Mouse (Mus musculus) gastrocnemius, postnatal 10 days (tissue): Measurements from ENCODE around the gene Gpr180. TPM values are rescaled to one million over a fixed set of nuclear protein-coding genes. Genes with fewer than 3 reads are reported as not detected.
"Not testable (repeated sequence)": the region's sequence is repeated elsewhere in the genome, so short reads cannot be mapped to it uniquely, and the experiment has no call there.

ENCODE experiments used
- DNase-seq: peaks from one replicate; pipeline ENCODE4 v3.0.0; 2021; ENCODE audit warnings: mixed read lengths
- long read RNA-seq, 2 experiments: library from polyadenylated mRNA; stranded (forward); transcript quantifications; one replicate each; pipeline ENCODE4 v2.0.0; 2021
- total RNA-seq, 2 experiments: library from RNA; stranded (reverse); gene quantifications; 2 replicates each; pipeline ENCODE4 v1.2.3; 2021

The Gpr180 gene
- 10 to 100 TPM; 33.2 TPM for total RNA-seq
- long read RNA-seq, experiment 1, transcript Gpr180-201 (9 exons, 1,875 nt): major isoform, 64 of 91 reads
- long read RNA-seq, experiment 1, partial matches to known transcripts: 8 of 91 reads
- long read RNA-seq, experiment 1, other reads (novel, unspliced or antisense): 19 of 91 reads
- long read RNA-seq, experiment 2, transcript Gpr180-201 (9 exons, 1,875 nt): major isoform, 57 of 77 reads
- long read RNA-seq, experiment 2, partial matches to known transcripts: 3 of 77 reads
- long read RNA-seq, experiment 2, other reads (novel, unspliced or antisense): 17 of 77 reads

DNA sequence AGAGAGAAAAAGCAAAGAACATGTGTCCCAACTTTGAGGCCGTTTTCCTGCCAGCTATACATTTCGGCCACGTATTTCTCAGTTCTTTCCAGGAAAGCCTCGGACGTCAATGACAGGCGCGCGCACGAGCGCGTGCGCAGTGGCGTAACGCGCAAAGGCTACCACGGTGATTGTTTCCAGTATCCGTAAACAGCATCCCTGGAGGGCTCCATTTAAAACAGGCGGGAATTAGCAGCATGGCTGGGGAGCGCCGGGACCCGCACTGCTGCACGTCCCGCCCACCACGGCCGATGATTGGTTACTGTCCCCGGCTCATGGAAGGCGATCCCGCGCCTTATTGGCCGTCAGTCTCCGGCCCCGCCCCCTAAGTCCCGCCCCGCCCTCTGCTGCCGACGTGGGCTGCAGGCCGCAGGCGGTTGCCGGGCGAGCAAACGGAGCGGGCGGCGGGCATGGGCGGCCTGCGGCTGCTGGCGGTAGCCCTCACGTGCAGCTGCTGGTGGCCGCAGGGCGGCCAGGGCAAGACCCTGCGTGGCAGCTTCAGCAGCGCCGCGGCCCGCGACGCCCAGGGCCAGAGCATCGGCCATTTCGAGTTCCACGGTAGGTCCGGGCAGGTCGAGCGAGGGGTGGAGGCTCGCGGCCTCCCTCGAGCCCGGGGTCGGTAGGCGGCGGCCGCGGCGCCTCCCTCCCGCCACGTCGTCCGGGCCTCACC, at the start of gene Gpr180:
Gpr180 (plus strand) TSS at position 415 of the 709 bp plus-strand sequence.
- DNase-seq: peak; percentile 98

DNA sequence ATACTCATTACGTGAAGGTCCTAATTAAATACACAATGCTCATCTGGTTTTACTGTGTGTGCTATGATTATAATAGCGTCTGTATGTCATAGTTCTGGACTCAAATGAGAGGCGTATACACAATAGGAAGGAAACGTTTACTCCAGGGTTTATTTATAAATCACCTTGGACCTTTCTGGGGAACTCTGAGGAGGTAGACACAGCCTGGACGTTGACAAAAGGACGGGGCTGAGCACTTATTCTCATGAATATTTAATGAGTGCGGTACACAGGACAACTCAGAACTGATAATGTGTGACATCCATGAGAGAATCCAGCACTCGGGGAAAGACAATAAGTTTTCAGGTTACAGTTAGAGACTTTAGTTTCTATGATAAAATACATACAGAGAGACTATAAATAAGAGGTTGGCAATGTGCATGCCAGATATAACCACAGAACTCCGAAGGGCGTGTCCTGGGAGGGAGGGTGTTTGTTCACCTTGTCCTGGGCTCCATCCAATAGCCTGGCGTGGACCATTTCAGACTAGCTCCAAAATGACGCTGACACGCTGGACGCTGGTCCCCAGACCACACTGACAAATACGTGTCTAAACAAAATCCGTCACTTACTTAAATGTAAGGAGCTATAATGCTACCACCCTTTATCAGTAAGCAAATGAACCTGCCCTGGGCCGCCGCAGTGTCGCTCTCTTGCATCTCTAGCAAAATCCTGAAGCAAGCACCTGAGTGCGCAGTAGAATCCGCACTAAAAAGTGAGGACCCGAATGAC, 48.3 kb upstream of the Gpr180 start:
- no peak for DNase-seq

DNA sequence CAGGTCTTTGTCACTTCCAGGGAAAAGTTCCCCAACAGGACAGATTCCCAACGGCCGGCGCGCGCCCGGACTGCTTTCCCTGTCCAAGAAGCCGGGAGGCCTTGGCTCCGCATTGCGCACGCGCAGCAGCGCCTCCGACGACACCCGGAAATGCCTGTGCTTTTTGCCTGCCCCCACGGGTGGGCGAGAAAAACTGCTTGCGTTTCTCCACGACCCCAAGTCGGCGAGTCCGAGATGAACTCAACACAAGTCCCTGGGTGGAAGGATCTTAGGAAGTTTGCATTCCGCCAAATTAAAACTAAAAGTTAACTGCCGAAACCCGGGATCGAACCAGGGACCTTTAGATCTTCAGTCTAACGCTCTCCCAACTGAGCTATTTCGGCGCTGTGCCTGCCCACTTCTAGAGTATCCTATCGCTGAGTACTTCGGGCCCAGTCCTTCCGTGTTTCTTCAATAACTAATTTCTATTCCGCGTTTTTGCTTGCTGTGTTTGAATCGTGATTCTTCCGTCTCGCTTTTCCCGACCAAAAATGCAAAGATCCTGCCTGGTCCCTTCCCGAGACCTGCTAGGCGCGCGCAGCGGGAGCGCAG, 47.6 kb upstream of the Gpr180 start:
- DNase-seq: peak; percentile 97

DNA sequence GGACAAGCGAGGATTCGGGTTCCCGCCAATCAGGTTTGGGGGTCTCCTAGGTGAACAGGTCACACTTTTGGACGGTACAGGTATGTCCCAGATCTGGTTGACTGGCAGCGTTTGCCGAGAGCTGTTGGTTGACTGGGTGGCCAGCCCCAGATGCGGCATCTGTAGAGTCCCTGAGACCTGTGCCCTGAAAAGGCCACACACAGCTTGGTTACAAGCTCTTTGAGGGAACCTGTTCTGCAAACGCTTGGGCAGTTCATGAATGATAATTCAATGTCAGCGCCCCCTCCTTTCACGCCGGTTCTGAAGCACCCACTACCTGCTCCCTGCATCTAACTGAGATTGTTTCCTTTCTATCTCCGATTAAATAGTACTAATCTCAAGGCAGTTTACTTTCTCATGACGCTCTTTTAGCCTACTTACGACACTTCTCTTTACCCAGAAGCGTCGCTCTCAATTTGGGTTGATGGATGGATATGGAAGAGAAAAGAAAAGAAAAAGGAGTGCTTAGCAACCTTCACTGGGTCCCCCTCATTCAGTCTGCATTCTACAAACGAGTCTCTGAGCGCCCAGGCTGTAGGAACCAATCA, 47.1 kb upstream of the Gpr180 start:
- no peak for DNase-seq

DNA sequence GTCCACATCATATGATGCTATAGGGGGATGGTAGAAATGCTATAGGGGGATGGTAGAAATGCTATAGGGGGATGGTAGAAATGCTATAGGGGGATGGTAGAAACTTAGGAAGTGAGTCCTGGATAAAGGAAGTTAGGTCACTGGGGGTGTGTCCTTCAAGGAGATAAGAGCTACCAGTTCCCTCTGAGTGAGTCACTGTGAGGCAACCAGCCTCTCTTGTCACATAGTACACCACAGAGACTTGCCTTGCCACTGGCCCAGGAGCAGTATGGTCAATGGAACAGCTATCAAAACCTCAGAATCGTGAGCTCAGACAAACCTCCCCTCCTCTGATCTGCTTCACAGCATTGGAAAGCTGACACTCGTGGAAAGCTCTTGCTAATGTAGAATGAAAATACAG, 38.7 kb upstream of the Gpr180 start:
- DNase-seq: no peak

DNA sequence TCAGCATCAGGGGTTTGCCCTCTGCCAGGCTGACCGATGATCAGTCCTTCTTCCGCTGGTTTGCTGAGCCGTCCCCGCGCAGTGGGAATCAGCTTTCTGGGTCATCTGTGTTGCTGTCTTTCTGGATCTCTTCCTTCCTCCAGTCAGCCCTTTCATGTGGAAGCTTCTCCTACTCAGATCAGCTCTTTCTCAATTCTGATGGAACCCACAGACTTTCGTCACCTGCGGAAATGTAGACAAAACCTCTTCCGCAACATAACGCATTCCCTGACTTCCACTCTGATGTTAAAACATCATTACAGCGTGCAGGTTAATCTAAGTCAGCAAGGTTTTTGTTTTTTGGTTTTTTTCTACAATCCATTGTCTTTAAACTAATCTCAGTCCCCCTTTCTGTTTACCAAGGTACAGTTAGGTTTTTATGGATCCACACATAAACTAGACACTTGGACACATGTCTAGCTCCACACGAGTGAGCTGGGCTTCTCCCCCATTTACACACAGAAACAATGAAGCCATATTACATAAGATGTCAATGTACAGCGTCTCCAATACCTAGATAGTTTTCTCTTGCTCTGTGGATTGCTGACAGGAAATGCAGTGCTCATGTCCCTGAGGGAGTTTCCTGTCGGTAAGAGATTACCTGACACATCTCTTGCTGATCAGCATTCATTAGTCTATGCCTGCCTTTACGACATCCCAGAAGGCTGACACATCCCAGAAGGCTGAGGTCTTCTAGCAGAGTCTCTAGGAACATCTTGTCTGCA, 35.5 kb upstream of the Gpr180 start:
- no peak for DNase-seq

DNA sequence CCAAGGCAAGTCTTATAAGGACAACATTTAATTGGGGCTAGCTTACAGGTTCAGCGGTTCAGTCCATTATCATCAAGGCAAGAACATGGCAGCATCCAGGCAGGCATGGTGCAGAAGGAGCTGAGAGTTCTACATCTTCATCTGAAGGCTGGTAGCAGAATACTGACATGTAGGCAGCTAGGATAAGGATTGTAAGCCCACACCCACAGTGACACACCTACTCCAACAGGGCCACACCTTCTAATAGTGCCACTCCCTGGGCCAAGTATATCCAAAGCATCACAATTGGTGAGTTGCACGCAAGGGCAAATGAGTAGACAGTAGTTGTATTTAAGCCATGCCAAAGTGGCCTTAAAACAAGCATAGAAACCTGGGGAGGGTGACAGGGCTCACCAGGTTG, 29.5 kb upstream of the Gpr180 start:
- DNase-seq: not testable (repeated sequence)

DNA sequence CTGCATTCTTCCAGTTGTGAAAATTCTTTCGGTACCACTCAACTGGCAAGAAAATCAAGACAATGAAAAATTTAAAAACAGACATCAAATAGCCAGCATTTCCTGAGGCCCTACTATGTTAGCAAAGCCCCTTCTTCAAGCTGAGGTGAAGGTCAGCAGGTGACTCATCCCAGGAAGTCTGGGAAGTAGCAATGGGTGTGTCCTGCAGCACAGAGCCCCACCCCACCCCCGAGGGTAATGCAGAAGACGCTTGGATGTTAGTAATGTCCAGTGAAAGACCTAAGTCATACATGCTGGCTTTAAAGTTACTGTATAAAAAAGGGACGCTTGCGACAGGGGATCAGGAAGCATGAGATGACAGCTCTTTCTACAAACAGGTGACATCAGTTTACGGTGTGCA, 23.8 kb upstream of the Gpr180 start:
- no peak for DNase-seq

DNA sequence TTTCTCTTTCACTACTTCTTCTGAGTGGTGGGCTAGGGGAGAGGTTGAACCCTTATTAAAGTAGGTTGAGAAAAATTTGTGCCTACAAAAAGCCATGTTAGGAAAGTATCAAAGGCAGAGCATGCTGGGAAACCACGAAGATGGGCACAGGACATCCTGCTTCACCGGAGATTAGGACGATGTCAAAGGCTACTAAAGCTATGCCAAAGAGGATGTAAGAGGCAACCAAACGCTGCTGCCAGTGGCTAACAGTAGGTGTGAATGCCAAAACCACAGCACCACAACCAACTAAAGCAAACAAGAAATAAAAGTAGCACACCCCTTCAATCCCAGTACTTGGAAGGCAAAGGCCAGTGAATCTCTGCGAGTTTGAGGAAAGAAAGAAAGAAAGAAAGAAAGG, 12.8 kb upstream of the Gpr180 start:
- no peak for DNase-seq

DNA sequence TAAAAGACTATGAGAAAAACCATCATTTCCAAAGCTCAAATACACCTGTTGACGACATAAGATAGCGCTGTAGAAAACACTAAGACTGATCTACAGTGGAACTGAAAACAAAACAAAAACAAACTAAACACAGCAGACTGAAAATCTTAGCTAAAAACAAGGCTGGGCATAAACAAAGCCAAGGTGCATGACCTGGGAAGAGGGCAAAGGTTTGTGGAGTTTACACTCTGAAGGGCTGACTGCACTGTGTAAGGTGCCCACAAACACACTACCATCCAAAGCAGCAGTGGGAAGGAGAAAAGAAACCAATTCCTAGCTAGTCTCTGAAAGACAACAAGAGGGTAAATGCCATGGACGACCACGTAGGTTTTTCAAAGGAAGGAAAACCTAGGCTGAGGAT, 12.2 kb upstream of the Gpr180 start:
- no peak for DNase-seq

DNA sequence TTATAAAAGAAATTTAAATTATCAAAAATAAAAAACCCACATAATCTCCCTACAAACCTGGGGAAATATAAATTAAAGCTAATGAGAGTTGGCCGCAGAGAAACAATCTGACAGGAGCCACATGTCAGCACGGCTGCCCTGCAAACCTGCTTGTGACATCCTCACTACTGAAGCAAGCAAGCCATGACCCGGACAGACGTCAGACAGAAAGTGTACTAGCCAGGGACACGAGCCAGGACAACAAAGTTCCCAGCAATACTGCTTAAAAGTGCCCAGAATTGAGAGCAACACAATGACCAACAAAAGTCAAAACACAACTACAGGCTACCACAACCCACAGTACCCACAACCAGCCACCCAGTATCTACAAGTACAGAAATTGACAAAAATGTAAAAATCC, 10.7 kb upstream of the Gpr180 start:
- no peak for DNase-seq

DNA sequence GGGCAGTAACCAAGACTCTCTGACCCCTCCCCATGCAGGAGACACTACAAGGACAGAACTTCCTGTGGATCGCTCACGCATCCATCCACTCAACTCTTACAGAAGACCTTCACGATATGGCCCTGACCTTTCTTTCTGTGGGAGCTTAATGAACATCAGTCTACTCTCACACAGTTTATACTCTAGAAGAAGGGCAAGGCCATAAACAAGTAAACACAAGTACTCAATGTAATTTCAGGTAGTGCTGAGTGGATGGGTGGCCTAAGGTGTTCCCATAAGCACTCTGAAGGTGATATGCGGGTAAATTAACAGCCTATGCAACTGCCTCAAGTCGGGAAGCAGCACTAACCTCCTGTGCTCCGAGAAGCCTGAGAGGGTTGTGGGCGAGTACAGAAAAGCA, 5.5 kb upstream of the Gpr180 start:
- no peak for DNase-seq

DNA sequence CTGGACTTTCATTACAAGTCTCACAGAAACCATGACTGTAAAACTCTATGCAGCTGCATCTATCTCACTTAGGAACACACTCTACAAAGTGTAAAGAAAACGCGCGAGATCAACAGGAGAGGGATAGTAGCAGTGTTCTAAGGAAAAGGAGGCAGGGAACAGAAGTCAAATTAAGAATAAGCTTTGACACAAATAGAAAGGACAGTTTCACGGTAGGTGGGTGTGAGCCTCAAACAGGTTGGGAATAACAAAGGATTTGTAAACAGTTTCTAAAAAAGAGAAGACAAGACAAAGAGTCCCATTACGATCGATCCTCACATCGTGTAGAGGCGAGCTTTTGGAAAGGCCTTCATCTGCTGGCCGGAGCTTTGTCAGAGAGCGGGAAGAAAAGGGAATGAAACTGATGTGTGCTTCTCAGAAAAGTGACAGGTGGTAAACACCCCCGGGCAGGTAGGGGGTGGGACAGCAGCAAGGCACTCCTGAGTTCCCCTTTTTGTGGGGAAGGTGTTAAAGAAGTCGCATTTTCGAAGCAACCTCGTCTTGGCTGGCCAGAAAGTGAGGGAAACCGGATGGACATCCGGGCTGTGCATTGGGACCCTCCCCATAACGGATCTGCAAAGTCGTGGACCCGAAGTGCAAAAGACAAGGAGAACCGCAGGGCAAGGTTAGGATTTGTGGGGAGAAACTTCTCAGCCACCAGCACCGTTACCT, 4.9 kb upstream of the Gpr180 start:
- peak; percentile 13 for DNase-seq

DNA sequence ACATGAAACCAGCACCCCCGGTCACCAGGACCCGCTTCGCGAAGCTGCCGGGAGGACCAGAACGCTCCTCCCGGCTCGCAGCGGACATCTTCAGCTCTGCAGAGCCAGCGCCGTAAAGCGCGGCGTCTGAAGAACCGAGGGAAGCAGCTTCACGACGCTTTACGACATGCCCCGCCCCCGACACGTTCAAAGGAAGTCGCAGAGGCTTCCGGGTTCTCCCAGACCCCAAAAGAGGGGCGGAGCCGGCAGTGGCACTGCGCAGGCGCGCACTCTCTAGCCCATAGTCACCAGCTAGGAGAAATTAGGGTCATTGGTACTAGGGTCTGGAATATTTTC, 4.3 kb upstream of the Gpr180 start, which contains the start of gene Tgds:
Tgds (minus strand) TSS at position 114 of the 336 bp plus-strand sequence.
- peak; percentile 97 for DNase-seq

DNA sequence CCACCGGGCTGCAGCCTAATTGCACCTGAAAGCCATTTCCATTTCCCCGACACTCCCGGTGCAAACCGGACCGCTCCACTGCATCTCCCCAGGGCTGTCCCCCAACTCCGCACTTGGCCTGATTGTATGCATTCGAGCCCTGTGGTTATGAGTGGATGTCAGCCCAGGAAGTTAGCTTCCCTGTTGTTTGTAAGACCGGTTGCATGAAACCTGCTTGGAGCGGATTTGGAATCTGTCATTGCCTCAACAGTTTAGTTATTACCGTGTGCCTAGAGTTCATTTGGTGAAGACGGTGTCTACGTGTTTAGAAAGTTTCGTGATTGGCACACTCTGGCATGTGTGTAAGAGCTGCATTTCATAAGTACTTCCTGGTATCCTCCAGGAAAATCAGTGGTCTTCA, 529 bp downstream of the Gpr180 start:
- DNase-seq: no peak

DNA sequence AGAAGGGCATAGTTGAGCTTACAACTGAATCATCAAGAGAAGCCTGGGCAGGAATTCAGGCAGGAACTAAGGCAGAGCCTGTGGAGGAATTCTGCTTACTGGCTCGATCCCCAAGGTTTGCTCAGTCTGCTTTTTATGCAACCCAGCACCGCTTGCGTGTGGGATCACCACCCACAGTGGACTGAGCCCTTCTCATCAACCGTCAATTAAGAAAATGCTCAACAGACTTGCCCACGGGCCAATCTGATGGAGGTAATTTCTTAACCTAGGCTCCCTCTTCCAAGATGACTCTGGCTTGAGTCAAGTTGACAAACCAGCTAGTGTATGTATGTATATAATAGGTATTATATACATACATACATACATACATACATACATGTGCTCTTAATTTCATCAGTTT, 5.3 kb downstream of the Gpr180 start:
- no peak for DNase-seq

DNA sequence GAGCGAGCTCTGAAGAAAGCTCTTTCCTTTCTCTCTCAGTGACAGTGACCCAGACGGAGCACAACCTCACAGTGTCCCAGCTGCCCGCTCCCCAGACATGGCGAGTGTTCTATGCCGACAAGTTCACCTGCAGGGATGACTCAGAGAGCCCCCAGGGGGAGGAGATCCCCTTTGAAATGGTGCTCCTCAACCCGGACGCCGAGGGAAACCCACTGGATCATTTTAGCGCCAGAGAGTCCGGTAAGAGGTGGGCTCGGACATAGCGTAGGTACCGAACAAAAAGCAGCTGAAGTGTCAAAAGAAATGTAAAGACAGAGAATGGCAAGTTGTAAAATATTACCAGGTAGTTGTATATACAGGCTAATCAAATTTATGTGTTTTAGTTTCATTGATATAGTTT, 11.1 kb downstream of the Gpr180 start:
- DNase-seq: no peak

DNA sequence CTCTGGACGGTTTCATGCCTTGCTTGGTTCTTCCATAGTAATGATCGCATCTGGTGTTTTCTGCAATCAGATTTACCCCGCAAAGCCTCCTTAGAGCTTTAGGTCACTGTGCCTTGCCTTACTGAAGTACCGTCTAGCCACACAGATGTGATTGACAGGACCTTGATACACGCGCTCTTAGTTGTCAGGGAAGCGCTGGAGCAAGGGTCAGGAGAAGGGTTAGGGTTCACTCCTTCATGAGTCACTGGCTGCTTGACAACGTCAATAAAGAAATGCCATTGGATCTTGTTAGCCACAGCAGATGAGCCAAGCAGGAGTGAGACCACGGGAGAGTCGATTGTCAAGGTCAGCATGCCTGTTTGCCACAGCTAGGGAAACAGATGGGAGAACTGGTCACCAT, 11.6 kb downstream of the Gpr180 start:
- DNase-seq: no peak

DNA sequence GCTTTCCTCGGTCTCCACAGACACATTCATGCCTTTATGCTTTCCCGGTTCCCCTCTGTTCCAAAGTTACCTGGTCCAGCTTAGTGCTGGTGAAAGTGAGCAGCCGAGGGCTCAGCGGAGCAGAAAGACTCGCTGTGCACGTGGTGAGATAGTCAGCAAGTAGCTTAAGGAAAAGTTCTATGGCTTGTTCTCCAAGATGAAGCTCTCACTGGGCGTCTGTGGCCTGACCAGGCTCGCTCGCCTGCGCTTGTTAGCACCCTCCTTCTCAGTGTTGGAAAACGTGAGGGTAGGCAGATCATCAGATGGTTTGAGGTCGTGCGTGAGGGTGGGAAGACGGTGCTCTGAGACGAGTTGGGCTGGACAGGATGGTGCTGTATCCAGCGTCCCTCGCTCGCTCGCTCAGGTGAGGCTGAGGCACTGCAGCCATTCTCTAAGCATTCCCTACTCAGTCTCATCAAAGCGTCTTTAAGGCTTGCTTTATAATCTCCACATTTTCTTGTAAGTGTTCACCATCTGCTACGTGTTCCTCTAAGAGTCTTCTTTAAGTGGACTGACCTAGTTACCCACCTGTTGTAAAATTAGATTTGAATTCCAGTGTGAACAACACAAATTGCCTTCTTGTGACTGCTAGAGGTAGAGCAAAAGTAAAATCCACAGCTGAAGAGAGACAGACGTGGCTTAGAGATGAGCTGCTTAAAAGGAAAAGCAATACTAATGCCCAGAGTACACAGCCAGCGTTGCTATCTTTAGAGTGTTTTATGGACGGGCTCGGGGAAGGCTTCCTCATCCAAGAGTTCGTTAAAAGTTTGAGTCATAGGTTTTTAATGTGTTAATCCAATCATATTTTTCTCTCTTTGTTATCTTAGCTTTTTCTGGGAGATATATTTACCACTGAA, 13.9 kb downstream of the Gpr180 start:
- no peak for DNase-seq
